Mouse (Mus musculus) heart, postnatal 0 days (tissue): ENCODE results near the gene Ptov1.

Source experiments
- CTCF ChIP-seq: IDR thresholded peaks from 2 replicates; pipeline ENCODE4 v1.5.1; 2016; ENCODE audit warnings: antibody characterized with exemption, control low read depth, low read depth
- EP300 ChIP-seq: IDR thresholded peaks from 2 replicates; pipeline ENCODE4 v1.6.1; 2016; ENCODE audit warnings: antibody characterized with exemption, low read depth

GRCm38 (mm10) chr7:44901230-44901722 lies 31.7 kb upstream of the Ptov1 start:
- TF ChIP-seq CTCF, result no peak
- no peak for TF ChIP-seq EP300
